Mouse (Mus musculus): Measurements from ENCODE around the gene Baiap2l2. TPM values are rescaled to one million over a fixed set of nuclear protein-coding genes. Genes with fewer than 3 reads are reported as not detected.
"Not testable (repeated sequence)": the region's sequence is repeated elsewhere in the genome, so short reads cannot be mapped to it uniquely, and the experiment has no call there.

Gene Baiap2l2
- total RNA-seq, 2 experiments from 2014 or later, result 3.1 to 3.6 TPM

DNA sequence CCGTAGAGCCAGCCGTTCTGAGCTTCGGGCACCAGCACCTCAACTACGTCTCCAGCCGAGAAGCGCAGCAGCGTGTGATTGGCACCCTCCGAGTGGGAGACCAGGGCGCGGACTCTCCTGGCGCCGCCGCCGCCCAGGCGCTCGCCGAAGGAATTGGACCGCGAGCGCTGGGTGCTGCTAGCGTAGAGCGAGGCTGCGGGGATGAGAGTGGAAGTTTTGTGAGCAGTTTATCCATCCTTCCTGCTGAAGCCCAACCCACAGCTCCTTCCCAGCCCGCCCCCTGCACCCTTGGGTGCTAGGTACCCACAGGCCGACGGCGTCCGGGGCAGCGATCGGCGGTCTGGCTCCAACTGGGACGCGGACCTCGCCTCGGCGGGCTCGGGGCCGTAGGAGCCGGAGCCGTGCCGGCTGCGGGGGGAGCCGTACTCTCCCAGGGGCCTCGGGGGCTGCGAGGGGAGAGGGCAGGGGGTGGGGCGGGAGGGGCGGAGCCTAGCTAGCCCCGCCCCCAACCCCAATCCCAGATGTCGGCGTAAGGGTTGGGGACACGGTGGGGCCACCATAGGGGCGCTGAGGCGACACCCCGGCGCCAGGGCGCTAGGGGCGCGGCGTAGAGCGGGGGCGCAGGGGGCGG, 24.1 kb downstream of the Baiap2l2 start:
- peak; percentile 48 for DNase-seq

DNA sequence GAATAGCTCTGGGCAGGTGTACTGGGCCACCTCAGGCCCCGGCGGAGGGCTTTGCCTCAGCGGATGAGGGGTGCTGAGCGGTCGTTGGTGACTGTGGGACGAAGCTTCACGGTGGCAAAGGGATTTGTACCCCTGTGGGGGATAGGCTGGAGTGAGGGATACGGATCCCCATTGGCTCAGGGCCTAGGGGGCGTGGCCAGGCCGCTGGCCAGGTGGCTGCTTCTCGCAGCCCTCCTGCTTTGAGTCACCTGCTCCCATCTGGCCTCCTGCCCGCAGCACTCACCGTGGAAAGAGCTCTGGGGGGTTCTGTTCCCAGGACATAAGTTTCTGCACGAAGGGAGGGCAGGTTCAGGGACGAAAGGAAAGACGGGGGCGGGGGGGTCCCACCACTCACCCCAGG, 26.8 kb downstream of the Baiap2l2 start:
- no peak for DNase-seq

DNA sequence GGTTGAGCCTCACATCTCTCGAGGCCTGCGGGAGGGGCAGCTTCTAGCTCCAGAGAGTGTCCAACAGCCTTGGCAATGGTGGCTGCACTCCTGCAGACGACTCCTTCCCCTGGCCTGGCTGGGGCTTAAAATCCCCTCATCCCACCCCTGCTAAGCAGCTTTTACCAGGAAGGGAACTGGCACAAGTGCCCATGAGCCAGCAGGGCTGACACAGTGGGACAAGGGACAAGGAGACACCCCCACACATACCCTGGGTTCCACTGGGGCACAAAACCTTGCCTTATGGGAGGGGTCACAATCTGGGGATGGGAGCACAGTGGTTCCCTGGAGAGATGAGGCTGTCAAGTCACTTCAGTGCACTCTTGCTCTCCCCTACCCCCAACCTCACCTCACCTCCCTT, 30.7 kb downstream of the Baiap2l2 start, which contains the start of gene Slc16a8:
Gene Slc16a8, minus strand, starts transcription at position 101 of the 400 bp plus-strand sequence.
- no peak for DNase-seq

DNA sequence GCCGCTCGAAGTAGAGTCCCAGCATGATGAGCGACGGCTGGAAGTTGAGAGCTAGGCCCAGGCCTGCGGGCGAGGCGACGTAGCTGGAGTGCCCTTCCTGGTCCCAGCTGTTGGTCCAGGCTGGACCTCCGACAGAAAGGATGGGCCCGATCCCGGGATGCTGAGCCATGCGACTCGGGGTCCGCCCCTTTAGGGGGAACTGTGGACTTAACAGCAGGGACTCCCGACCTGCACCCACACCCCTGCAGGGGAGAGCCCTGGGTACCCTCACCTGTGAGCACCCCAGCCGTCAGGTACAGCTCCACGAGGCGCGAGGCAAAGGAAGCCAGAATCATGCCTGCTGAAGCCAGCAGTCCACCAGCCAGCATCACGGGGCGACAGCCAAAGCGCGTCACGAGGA, 32.8 kb downstream of the Baiap2l2 start:
- no peak for DNase-seq

DNA sequence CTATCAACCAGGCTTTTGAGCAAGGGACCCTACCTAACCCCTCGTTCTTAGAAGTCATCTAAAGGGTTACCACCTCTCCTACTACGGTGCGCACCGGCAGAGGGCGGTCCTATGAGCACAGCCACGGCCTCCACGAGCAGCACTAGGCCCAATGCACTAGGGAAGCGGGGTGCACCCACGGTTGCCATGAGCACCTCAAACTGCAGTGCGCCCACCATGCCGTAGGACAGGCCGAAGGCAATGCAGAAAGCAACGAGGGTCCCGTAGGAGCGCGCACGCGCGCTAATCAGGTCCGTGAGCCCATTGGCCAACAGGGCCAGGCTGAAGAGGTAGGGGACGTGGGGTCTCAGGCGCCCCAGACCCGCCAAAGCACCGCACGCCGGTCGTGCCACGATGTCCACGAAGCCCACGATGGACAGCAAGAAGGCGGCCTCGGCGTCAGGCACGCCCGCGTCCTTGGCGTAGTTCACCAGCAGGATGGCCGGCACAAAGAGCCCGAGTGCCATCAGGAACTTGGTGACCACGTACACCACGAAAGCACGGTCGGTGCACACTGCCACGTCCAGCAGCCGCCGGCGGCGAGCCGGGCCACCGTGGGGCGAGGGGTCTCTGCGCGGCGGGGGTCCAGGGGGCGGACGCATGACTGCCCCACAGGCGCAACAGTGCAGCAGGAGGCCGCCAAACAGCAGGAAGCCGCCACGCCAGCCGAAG, 33.4 kb downstream of the Baiap2l2 start:
- DNase-seq, result no peak

DNA sequence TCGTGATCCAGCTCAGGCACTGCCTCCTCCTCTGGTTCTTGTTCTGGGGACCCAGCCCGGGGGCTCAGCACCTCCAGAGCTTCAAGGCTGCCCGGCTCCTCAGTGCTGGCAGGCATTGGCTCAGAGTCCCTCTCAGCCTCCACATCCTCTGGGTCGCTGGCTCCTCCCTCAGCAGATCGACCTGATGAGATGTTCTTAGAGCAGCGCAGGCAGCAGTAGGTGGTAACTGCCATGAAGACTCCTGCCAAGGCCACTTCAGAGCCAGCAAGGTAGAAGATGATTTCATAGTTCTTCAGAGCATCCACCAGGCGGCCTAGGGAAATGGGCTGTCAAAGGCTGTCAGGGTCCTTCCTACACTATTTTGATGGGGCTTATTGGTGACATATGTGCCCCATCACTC, 34.2 kb downstream of the Baiap2l2 start:
- no peak for DNase-seq

DNA sequence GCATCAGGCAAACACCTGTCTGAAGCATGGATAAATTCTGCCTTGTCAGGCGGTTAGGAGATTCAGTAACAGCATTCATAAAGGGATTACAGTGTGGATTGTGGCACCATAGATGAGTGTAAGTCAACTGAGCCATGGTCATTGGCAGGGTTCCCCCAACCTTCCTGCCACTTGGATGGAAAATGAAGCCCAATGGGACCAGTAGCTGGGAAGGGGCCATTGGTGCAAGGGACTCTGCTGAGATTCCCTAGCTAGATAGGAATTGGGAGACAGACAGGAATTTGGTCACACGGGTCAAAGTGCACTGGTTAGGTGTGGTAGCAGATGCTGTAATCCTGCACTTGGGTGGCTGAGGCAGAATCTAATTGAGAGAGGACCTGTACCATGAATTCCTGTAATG, 35.1 kb downstream of the Baiap2l2 start:
- no peak for DNase-seq

DNA sequence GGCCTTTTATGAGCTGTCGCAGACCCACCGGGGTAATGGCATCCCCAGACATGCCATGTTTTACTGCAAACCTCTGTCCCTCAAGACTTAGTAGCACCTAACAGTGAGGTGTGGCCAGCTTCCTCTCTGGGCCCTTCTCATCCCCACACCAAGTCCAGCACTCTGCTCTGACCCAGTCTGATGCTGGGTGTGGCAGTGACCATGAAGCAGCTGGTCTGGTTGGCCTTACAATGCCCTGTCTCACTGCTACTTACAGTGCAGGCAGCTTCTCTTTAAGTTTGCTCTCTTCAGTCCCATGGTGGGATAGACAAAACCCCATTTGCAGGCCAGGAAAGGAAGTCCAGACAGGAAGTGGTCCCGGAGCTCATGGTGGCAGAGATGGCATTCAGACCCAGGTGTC, 40.0 kb downstream of the Baiap2l2 start:
- no peak for DNase-seq

DNA sequence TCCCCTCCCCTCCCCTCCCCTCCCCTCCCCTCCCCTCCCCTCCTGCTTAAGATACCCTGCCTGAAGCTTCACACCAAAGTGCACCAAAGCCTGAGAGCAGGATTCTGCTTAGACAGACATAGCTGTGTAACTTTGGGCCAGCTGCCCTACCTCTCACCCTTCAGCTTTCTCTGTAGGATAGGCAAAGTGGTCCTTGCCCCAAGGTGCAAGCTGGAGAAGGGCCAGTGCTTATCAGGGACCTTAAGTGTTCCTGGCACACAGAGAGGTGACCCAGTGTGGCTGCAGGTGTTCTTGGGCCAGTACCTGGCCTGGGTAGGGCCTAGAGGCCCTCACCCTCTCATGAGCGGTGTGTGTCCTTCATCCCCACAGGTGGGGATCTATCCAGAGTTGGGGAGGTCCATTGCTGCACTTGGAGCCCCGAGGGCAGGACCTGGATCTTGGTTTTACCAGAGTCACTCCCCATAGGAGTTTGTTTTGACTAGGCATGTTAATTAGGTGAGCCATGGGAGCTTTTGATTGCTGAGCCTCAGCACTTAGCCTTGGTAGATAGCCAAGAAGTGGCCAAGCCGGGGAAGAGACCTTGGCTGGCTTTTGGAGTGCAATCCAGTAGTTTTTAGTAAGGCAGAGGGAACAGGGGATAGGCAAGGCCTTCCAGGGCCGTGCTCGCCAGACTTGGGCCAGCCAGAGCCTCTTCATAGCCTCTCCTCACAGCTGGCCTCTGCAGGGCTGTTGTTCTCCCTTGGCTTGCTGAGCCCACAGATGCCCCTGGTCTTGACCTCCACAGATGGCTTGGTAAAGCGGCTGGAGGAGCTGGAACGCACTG, 41.1 kb downstream of the Baiap2l2 start:
- DNase-seq, result no peak

DNA sequence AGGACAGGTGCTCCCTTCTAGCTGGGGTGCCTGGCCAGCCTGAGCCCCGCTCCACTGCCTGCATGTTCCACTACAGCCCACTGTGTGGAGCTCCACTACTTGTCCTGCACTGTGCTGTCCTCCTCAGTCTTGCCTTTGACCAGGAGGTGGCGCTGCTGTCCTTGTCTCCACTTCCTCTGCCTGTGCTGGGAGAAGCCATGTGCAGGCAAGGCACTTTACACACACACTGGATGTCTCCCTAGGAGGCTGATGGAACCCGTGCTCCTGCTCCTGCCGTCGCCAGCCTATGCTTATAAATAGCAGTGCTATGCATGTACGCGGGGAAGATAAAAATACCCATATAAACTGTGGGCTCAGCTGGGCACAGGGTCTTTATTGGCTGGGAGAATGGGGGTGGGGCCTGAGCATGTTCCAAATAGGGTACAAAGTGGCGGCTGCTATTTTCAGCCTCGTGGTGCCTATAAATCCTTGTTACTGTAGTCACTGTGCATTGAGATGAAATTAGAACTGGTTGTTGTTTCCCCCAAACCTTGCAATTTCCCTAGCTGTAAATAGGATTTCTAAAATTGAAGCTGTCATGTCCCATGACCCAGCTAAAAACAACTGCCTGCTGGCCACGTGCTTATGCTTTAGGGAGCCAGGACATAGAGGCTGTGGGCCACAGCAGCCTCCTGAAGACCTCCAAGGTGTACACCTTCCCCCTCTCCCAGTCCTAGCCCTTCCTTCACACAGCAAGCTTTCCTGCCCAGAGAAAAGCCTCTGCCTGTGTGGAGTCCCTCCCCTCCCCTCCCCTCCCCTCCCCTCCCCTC, 41.9 kb downstream of the Baiap2l2 start:
- DNase-seq, result peak; percentile 95

DNA sequence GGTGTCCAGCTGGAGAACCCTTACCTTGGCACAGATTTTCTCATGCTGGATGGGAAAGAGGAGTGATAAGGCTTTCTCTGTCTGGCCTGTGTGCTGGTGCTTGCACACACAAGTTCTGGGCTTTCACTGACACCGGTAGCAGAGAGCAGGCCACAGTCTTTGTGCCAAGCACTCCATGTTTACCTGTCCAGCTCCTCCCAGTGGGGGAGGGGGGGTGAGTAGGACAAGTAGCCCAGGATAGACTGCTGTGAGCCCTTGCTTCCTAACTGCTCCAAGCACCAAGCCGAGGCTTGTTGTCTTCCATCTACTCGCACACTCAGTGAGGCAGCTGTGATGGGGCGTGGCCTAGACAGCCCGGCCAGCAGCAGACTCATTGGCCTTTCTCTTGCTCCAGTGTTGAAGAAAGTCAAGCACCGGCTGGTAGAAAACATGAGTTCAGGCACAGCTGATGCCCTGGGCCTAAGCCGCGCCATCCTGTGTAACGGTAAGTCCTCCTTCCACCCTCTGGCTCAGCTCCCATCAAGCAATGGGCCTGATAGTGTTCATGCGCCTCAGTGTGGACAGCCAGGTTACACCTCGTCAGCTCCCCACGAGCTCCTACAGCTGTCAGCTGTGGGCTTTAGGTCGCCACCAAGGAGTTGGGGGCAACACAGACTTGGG, 42.6 kb downstream of the Baiap2l2 start:
- no peak for DNase-seq

DNA sequence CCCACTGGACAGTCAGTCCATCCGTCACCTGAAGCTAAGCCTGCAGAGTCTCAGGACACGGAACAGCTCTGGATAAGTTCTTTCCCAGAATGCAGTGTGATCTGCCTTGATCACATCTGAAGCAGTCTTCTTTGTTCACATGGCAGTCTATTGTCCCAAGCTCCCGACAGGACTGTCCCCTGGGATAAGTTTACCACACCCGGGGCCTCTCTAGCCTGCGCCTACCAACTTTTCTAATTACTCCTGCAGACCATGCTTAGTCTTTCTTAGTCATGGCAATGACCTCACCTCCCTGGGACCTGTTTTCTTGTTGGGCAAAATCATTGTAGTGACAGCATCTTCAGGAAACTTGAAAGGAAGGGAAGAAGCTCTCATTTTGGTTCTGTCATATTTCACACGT, 47.3 kb downstream of the Baiap2l2 start:
- no peak for DNase-seq

DNA sequence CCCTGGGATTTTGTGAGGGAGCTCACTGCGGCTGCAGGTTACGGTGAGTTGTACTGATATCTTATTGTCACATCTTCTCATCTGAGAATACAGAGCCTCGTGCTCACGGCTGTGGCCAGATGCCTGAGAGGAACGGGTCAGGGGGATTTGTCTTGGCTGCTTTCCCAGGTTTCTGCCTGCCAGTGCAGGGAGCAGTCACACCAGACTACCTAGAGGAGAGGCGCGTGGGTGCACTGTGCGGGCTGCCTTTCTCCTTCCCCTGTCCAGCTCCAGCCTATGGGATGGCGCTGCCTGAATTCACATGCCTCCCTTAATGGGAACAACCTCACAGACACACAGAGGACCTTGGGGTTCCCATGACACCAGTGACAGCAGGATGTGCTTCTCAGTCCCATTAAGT, 50.1 kb downstream of the Baiap2l2 start:
- no peak for DNase-seq

DNA sequence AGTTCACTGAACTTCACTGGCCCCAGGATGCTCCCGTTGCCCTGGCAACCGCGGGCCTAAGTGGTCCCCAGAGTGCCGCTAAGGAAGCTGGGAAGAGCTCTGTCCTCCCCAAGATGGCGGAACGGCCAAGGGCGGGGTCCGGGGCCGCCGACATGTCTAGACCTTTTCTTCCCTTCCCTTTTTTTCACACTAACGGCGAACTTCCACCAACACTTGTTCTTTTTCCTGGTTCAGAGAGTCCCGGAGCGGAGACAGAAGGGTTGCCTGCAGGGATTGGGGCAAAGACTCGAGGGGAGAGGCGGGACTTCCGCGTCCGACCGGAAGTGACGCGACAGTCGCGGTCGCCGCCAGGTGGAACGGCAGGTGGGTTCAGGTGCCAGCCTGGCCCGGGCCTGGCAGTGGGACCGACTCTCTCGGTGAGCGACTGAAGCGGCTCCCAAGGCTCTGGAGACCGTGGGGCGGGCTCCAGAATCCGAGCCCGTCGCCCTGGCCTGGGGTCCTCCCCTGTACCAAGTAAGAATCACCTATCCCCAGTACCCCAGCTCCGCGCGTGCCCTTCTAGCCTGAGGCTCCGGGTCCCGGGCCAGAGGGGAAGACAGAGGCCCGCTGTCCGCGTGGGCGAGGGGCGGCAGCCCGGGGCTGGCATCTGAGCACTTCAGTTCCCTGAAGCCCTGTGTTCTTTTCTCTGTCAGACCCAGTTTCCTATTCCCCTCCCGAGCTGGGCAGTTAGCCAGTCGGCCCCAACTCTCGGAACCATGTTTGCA, 56.1 kb downstream of the Baiap2l2 start, which contains the start of the genes Pick1 and Gm49486:
Gene Pick1, plus strand, starts transcription at position 116 of the 764 bp plus-strand sequence.
Gene Gm49486, plus strand, starts transcription at position 334 of the 764 bp plus-strand sequence.
- peak; percentile 90 for DNase-seq

DNA sequence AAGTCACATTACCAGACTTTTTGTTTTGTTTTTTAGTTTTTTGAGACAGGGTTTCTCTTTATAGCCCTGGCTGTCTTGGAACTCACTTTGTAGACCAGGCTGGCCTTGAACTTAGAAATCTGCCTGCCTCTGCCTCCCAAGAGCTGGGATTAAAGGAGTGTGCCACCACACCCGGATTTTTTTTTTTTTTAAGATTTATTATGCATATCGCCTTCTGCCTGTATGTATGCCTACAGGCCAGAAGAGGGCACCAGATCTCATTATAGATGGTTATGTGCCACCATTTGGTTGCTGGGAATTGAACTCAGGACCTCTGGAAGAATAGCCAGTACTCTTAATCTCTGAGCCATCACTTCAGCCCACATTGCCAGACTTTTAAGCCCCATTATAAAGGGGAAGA, 59.6 kb downstream of the Baiap2l2 start:
- not testable (repeated sequence) for DNase-seq

DNA sequence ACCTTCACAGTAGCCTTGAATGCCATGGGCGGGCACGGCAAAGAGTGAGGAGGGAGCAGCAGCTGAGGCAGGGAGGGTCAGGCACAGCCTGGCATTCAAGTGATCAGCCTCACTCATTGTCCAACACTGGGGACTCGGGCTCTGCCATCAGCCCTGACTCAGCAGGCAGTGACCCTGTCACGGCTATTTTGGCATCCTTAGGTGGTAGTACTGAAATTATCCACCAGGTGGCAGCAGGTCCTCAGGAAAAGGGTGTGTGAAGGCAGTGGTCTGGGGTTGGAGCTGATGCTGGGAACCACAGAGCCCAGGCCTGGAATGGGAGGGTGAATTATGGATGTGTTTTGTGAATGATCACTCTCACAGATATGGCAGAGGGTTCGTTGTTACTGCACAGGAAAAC, 60.7 kb downstream of the Baiap2l2 start:
- peak; percentile 84 for DNase-seq

DNA sequence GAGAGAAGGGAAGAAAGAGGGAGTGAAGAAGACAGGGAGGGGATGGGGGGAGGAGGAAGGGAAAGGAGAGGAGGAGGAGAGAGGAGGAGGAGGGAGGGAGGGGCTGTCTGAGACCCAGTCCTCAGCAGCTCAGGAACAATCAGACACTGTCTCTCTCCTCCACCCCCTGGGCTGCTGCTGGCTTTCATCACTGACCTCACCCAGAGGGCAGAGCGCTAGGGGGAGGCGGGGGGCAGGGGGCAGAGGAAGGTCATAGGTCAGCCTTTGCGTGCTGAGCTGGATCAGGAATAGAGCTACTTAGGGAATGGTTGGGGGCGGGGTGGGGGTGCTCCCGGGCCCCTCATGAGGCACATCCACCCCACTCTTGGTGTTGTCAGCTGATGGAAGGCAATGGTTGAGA, 61.7 kb downstream of the Baiap2l2 start:
- no peak for DNase-seq

DNA sequence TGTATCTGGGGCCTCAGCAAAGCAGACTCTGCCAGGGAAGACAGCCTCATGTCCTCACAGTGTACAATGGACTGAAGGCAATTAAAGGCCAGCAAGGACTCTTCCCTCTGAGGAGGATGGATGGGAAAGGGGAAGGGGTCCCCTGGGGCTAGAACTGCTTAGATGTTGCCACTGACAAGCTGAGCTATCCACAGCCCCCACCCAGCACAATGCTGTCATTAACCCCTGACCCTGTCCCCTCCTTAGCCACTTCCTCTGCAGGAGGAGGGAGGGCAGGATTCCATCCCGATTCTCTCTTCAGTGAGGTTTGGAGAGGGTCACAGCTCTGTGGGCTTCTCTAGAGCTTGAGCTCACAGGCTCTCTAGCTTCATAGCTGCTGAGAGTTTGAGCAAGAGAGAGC, 65.8 kb downstream of the Baiap2l2 start:
- DNase-seq, result no peak

DNA sequence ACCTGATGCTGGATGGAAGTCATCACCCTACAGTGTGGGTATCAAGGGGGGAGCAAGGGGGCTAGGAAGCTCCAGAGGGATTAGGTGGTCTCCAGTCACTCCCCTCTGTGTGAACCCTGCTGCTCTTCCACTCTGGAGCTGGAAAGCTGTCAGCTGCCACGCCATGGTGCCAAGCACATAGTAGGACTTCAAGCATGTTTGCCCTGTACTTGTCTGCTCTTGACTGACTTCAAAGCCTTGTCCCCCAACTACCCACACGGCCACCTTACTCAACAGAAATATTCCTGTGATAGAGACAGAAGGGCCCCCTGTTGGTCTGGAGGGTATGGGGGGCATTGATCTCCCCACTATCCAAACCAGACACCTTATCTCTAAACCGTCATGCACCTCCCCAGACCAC, 69.1 kb downstream of the Baiap2l2 start:
- no peak for DNase-seq

DNA sequence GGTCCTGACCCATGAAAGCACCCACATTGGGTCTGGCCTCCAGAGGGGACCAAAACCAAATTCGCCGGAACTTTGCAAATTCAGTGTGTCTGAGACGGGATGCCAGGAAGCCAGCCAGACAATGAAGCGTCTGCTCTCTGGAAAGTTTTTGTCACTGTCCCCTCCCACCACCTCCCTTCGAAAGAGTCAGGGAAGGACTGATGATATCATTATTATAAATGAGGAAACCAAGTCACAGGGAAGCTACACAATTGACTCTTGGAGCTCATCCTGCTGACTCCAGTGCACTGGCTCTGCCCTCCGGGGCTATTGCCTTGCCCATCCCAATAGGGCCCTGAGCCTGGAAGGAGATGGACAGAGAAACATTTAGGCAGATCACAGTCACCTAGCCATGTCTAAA, 71.7 kb downstream of the Baiap2l2 start:
- no peak for DNase-seq
